Mouse (Mus musculus) left cerebral cortex, adult 6 months (tissue): ENCODE data around the gene Bmp4. TPM values are rescaled to one million over a fixed set of nuclear protein-coding genes. Genes with fewer than 3 reads are reported as not detected.

Source experiments
- long read RNA-seq, 2 experiments: library from polyadenylated mRNA; unstranded; transcript quantifications; one replicate each; pipeline ENCODE4 v2.0.0; 2019 to 2020
- polyA plus RNA-seq: library from polyadenylated mRNA; unstranded; fragments of <200 nt; fragmentation: Nextera tagmentation; gene quantifications from 2 replicates; pipeline ENCODE4 v1.2.3, GENCODE M21; 2021

Gene Bmp4
- 1.8 and 3.4 TPM in 2 replicates for polyA plus RNA-seq
- long read RNA-seq, experiment 1, partial matches to known transcripts: 2 of 5 reads
- long read RNA-seq, experiment 1, other reads (novel, unspliced or antisense): 1 of 5 reads
- long read RNA-seq, experiment 2, partial matches to known transcripts: 5 of 7 reads
- long read RNA-seq, experiment 2, other reads (novel, unspliced or antisense): 0 of 7 reads

GRCm38 (mm10) chr14:46390249-46390775 lies at the start of gene Bmp4:
Gene Bmp4, minus strand, starts transcription at chr14:46390669.

DNA sequence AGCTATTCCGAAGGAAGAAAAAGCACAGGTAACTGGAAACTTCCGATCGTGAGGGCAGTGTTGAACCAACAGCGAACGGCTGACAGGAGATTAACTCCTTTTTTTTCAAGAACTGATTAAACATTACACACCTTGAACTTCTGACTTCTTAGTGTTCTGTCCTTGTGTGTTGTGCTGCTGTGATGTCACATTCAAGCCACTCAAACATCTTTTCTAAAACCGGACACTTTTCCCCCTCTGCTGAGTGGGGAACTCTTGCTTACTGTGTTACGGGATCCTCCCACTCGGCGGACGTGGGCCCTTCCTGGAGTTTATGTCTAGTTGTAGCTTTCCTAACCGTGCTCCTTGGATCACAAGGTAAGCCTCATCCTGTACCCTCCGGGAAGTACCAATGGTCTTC lies 11.2 kb downstream of the Bmp4 start, which contains the start of gene Gm15217:
TSS of gene Gm15217 (plus strand) at position 130 of the 400 bp plus-strand sequence.

Other genes starting within 250 kb of the Bmp4 start
- gene Gm15217, start 11.3 kb downstream of the Bmp4 start, polyA plus RNA-seq: not detected in 2 replicates